Mouse (Mus musculus): Measurements from ENCODE around the gene 1700028K03Rik. TPM values are rescaled to one million over a fixed set of nuclear protein-coding genes. Genes with fewer than 3 reads are reported as not detected.

The 1700028K03Rik gene
- not detected in 2 replicates for polyA plus RNA-seq (2012; ENCODE audit: insufficient read depth, insufficient read length, low replicate concordance, missing spikeins)

DNA sequence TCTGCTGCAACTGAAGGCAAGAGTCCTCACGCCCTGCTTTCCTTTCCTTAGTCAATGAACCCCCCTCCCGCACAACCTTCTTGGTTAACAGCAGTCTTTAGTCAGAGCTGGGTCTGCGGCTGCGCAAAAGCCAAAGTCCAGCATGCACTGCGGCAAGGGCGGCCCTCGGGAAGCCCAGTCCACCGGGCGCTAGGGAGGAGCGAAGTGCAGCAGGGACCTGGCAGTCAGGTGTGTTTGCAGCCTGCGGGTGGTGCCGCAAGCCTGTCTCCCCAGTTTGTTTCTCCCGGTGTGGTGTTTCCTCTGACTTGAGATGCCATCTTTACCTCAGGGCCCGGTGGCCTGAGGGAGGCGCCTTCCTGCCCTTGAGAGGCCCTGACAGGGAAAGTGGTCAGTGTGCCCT lies at the start of gene 1700028K03Rik:
Gene 1700028K03Rik (plus strand): TSS at position 129 of the 400 bp plus-strand sequence.
- TF ChIP-seq CTCF (IDR thresholded peaks at IDR 0.05; ENCODE audit: insufficient read depth, low read depth, low read length) (no peak), POLR2A (IDR thresholded peaks at IDR 0.05; ENCODE audit: insufficient read depth, low read depth, low read length) (no peak)
- Histone ChIP-seq H3K27ac (ENCODE audit: insufficient read depth, low read depth, low read length) (no peak within 1 kb of the TSS), H3K4me1 (ENCODE audit: control insufficient read depth, insufficient read depth, low read length) (no peaks in the 10 kb centered on the region), H3K4me3 (ENCODE audit: insufficient read depth, low read depth, low read length) (no peak within 1 kb of the TSS)
- 80% methylated on average over 15 of the region's 15 CpGs for WGBS

- Histone ChIP-seq H3K4me1 (ENCODE audit: control insufficient read depth, insufficient read depth, low read length) (peaks cover 6% of the 10 kb centered on the region; the same call in 1 of the 2 replicates), H3K27ac (ENCODE audit: insufficient read depth, low read depth, low read length) (no peak overlapping the region), H3K4me3 (ENCODE audit: insufficient read depth, low read depth, low read length) (no peak overlapping the region)
- TF ChIP-seq CTCF (IDR thresholded peaks at IDR 0.05; ENCODE audit: insufficient read depth, low read depth, low read length) (no peak), POLR2A (IDR thresholded peaks at IDR 0.05; ENCODE audit: insufficient read depth, low read depth, low read length) (no peak)
- WGBS = 77% methylated on average over 4 of the region's 4 CpGs
Observed at GRCm38 (mm10) chr5:107488996-107489395, 45.5 kb upstream of the 1700028K03Rik start.

DNA sequence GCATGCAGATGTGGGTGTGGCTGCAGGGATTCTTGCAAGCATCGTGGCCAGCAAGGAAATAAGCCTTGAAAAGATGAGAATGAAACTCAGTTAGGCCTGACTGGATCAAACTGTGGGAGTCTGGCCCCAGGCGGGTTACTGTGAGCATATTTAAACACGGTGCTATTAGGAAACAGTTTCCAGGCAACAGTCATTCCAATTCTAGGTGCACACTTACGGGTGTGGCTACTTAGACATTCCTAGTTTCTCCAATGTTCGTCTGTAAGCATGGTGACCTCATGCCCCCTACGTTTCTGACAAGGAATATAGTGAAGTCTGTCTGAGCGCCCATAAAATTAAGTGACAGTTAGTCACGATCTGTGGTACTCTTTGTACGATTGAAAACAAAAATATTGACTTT lies 43.5 kb upstream of the 1700028K03Rik start:
- Histone ChIP-seq H3K4me3 (ENCODE audit: insufficient read depth, low read depth, low read length) (no peak overlapping the region), H3K4me1 (ENCODE audit: control insufficient read depth, insufficient read depth, low read length) (peaks cover 6% of the 10 kb centered on the region; the same call in 1 of the 2 replicates), H3K27ac (ENCODE audit: insufficient read depth, low read depth, low read length) (no peak overlapping the region)
- no peak for TF ChIP-seq POLR2A (IDR thresholded peaks at IDR 0.05; ENCODE audit: insufficient read depth, low read depth, low read length)
- TF ChIP-seq CTCF (IDR thresholded peaks at IDR 0.05; ENCODE audit: insufficient read depth, low read depth, low read length) = no peak
- WGBS = 85% methylated on average over 9 of the region's 9 CpGs

DNA sequence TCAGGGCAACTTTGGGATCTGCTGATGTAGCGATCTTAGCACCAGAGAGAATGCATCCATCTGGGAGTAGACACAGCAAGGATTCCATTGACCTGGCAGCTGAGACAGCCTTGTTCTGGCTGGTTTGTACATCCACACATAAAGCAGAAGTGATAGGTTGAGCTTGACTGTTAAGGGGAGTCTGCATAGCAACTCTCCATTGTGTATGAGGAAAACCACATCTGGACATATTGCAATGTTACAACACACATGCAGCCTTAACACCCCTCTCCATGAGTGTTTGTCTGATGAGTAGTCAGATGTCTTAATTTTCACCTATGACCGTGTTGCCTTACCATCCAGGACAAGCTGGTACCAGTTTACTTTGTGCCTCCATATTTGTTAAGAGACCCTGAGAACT lies 42.0 kb upstream of the 1700028K03Rik start:
- Histone ChIP-seq H3K4me1 (ENCODE audit: control insufficient read depth, insufficient read depth, low read length) (peaks cover 6% of the 10 kb centered on the region; the same call in 1 of the 2 replicates), H3K4me3 (ENCODE audit: insufficient read depth, low read depth, low read length) (no peak overlapping the region), H3K27ac (ENCODE audit: insufficient read depth, low read depth, low read length) (no peak overlapping the region)
- 92% methylated on average over 2 of the region's 2 CpGs for WGBS
- TF ChIP-seq POLR2A (IDR thresholded peaks at IDR 0.05; ENCODE audit: insufficient read depth, low read depth, low read length) = no peak
- no peak for TF ChIP-seq CTCF (IDR thresholded peaks at IDR 0.05; ENCODE audit: insufficient read depth, low read depth, low read length)

DNA sequence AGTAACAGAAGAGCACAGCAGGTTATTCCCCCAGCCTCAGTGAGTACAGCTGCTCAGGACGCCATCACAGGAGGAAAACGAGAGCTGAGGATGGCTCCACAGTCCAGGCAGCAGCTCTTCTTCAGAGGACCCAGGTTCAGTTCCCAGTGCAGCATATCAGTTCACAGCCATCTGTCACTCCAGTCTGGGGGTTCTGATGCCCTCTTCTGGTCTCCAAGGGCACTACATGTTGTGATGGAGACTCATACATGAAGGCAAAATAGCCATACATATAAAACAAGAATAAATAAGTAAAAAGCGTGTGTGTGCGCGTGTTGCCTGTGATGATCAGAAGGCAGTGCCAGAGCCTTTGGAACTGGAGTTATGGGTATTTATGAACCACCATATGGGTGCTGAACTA lies 39.8 kb upstream of the 1700028K03Rik start:
- TF ChIP-seq POLR2A (IDR thresholded peaks at IDR 0.05; ENCODE audit: insufficient read depth, low read depth, low read length) = no peak
- TF ChIP-seq CTCF (IDR thresholded peaks at IDR 0.05; ENCODE audit: insufficient read depth, low read depth, low read length) = no peak
- WGBS = 99% methylated on average over 5 of the region's 5 CpGs
- Histone ChIP-seq H3K27ac (ENCODE audit: insufficient read depth, low read depth, low read length) (no peak overlapping the region), H3K4me3 (ENCODE audit: insufficient read depth, low read depth, low read length) (no peak overlapping the region), H3K4me1 (ENCODE audit: control insufficient read depth, insufficient read depth, low read length) (peaks cover 2% of the 10 kb centered on the region; the same call in 1 of the 2 replicates)

GRCm38 (mm10) chr5:107496047-107496446 lies 38.5 kb upstream of the 1700028K03Rik start:
- Histone ChIP-seq H3K27ac (ENCODE audit: insufficient read depth, low read depth, low read length) (no peak overlapping the region), H3K4me1 (ENCODE audit: control insufficient read depth, insufficient read depth, low read length) (no peaks in the 10 kb centered on the region), H3K4me3 (ENCODE audit: insufficient read depth, low read depth, low read length) (no peak overlapping the region)
- TF ChIP-seq POLR2A (IDR thresholded peaks at IDR 0.05; ENCODE audit: insufficient read depth, low read depth, low read length) (no peak), CTCF (IDR thresholded peaks at IDR 0.05; ENCODE audit: insufficient read depth, low read depth, low read length) (no peak)
- WGBS = 83% methylated on average over 2 of the region's 2 CpGs

GRCm38 (mm10) chr5:107497519-107498501 lies 36.7 kb upstream of the 1700028K03Rik start:
- Histone ChIP-seq H3K4me1 (ENCODE audit: control insufficient read depth, insufficient read depth, low read length) (no peaks in the 10 kb centered on the region), H3K4me3 (ENCODE audit: insufficient read depth, low read depth, low read length) (peak overlapping the region; percentile 12; the same call in 1 of the 2 replicates), H3K27ac (ENCODE audit: insufficient read depth, low read depth, low read length) (peak overlapping the region; percentile 79)
- 18% methylated on average over 10 of the region's 10 CpGs for WGBS
- TF ChIP-seq POLR2A (IDR thresholded peaks at IDR 0.05; ENCODE audit: insufficient read depth, low read depth, low read length) (no peak), CTCF (IDR thresholded peaks at IDR 0.05; ENCODE audit: insufficient read depth, low read depth, low read length) (no peak)

DNA sequence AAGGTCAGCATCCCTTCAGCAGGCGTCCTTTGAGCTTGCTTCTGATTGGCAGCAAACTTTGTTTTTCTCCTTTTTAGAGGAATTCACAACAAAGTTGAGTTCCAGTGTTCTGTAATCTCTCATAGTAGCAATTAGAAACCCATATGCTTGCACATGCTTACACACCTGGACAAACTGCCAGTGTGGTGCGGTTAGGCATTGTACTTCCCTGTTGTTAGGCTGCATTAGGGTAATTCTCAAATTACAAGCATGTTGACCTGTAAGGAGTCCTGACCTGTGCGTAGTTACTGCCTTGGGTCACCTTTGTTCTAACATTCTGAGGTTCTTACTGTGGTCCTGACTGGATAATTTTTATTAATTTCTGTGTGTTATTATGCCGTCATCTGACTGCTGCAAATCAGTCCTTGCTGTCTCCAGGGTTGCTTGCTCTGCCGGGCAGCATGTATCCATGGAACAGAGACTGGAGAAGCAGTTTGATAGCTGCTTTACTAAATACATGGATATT lies 35.7 kb upstream of the 1700028K03Rik start:
- Histone ChIP-seq H3K27ac (ENCODE audit: insufficient read depth, low read depth, low read length) (no peak overlapping the region), H3K4me1 (ENCODE audit: control insufficient read depth, insufficient read depth, low read length) (no peaks in the 10 kb centered on the region; the same call in 1 of the 2 replicates), H3K4me3 (ENCODE audit: insufficient read depth, low read depth, low read length) (0 out of 2 replicates have a peak overlapping the region, but pooled peaks have one; percentile 20)
- WGBS = 44% methylated on average over 5 of the region's 5 CpGs
- TF ChIP-seq CTCF (IDR thresholded peaks at IDR 0.05; ENCODE audit: insufficient read depth, low read depth, low read length) (no peak), POLR2A (IDR thresholded peaks at IDR 0.05; ENCODE audit: insufficient read depth, low read depth, low read length) (no peak)
